Mouse (Mus musculus) lung, embryonic 15.5 days (tissue): ENCODE measurements at regions not wholly inside any gene's neighbourhood (a gene's known extent, or its start where the extent isn't known, plus 50 kb on each side); places are given as distances from the start of the nearest gene placed in this dataset.

Experiments
- ATAC-seq: fragments of 200-750 bp; cut with Nextera tagmentation; 2 replicates; pipeline ENCODE4 v1.8.0; 2017; ENCODE audit warnings: moderate number of reproducible peaks, borderline replicate concordance; ENCODE audit not compliant: low FRiP score, low TSS enrichment; ENCODE audit errors: extremely low read depth
- H3K27ac ChIP-seq: fragments of 300-500 bp; sonication (generic); 2 replicates; pipeline ENCODE4 v1.5.1; 2015; ENCODE audit warnings: moderate library complexity, mild to moderate bottlenecking, inconsistent platforms
- H3K27me3 ChIP-seq: fragments of 300-500 bp; sonication (generic); 2 replicates; pipeline ENCODE4 v1.6.1; 2015; ENCODE audit warnings: inconsistent platforms
- H3K36me3 ChIP-seq: fragments of 300-500 bp; sonication (generic); 2 replicates; pipeline ENCODE4 v1.6.1; 2015; ENCODE audit warnings: inconsistent platforms
- H3K4me1 ChIP-seq: fragments of 300-500 bp; sonication (generic); 2 replicates; pipeline ENCODE4 v1.6.1; 2015; ENCODE audit warnings: inconsistent platforms
- H3K4me2 ChIP-seq: fragments of 300-500 bp; sonication (generic); 2 replicates; pipeline ENCODE4 v1.6.1; 2015; ENCODE audit warnings: inconsistent platforms, mild to moderate bottlenecking, moderate library complexity
- H3K4me3 ChIP-seq: fragments of 300-500 bp; sonication (generic); 2 replicates; pipeline ENCODE4 v1.5.1; 2015; ENCODE audit warnings: mild to moderate bottlenecking, inconsistent platforms
- H3K9ac ChIP-seq: fragments of 300-500 bp; sonication (generic); 2 replicates; pipeline ENCODE4 v1.6.1; 2015; ENCODE audit warnings: inconsistent platforms
- H3K9me3 ChIP-seq: fragments of 300-500 bp; sonication (generic); 2 replicates; pipeline ENCODE4 v1.6.1; 2016; ENCODE audit warnings: inconsistent platforms
- WGBS: fragments of 180-500 bp; shearing (Covaris S2); methylation state at CpG from one replicate; pipeline ENCODE4 v1.1.7; 2015; 5-methylcytosine and 5-hydroxymethylcytosine counted together

GRCm38 (mm10) chr5:118316310-118317017 is 71.4 kb downstream of the 2410131K14Rik start:
- no peaks in the 10 kb centered on the region for H3K9me3 ChIP-seq
- no peak overlapping the region for H3K4me2 ChIP-seq
- no peak overlapping the region for H3K9ac ChIP-seq
- WGBS = 24% methylated on average over 10 of the region's 10 CpGs
- H3K36me3 ChIP-seq = no peaks in the 10 kb centered on the region
- no peak for ATAC-seq
- 0 out of 2 replicates have a peak overlapping the region, but pooled peaks have one; percentile 20 for H3K27ac ChIP-seq
- peaks cover 14% of the 10 kb centered on the region for H3K4me1 ChIP-seq
- H3K27me3 ChIP-seq = peaks cover 21% of the 10 kb centered on the region
- H3K4me3 ChIP-seq = no peak overlapping the region

- Histone ChIP-seq H3K4me3 (no peak overlapping the region), H3K9ac (no peak overlapping the region), H3K4me1 (peaks cover 20% of the 10 kb centered on the region), H3K9me3 (no peaks in the 10 kb centered on the region), H3K4me2 (no peak overlapping the region), H3K36me3 (no peaks in the 10 kb centered on the region), H3K27ac (no peak overlapping the region), H3K27me3 (peaks cover 21% of the 10 kb centered on the region)
- no peak for ATAC-seq
- 55% methylated on average over 5 of the region's 5 CpGs for WGBS
Measured at GRCm38 (mm10) chr5:118318073-118318472, 73.0 kb downstream of the 2410131K14Rik start.

- Histone ChIP-seq H3K36me3 (no peaks in the 10 kb centered on the region), H3K9ac (no peak overlapping the region), H3K4me3 (no peak overlapping the region), H3K27me3 (peaks cover 21% of the 10 kb centered on the region), H3K4me1 (peaks cover 20% of the 10 kb centered on the region), H3K9me3 (no peaks in the 10 kb centered on the region), H3K27ac (no peak overlapping the region), H3K4me2 (no peak overlapping the region)
- no peak for ATAC-seq
- 19% methylated on average over 15 of the region's 15 CpGs for WGBS
Measured at GRCm38 (mm10) chr5:118318883-118319282, 73.9 kb downstream of the 2410131K14Rik start.

- H3K9ac ChIP-seq = no peak overlapping the region
- H3K27me3 ChIP-seq = peaks cover 21% of the 10 kb centered on the region
- 0 out of 2 replicates have a peak overlapping the region, but pooled peaks have one; percentile 3 for H3K27ac ChIP-seq
- ATAC-seq = peak; percentile 25; the same call in 1 of the 2 replicates
- no peak overlapping the region for H3K4me3 ChIP-seq
- H3K4me1 ChIP-seq = peaks cover 19% of the 10 kb centered on the region
- WGBS = 10% methylated on average over 18 of the region's 18 CpGs
- H3K36me3 ChIP-seq = no peaks in the 10 kb centered on the region
- no peak overlapping the region for H3K4me2 ChIP-seq
- no peaks in the 10 kb centered on the region for H3K9me3 ChIP-seq
Measured at GRCm38 (mm10) chr5:118321719-118322455, 76.9 kb downstream of the 2410131K14Rik start.

GRCm38 (mm10) chr5:118323151-118323550 is 78.1 kb downstream of the 2410131K14Rik start:
- Histone ChIP-seq H3K4me2 (no peak overlapping the region), H3K36me3 (no peaks in the 10 kb centered on the region), H3K27ac (no peak overlapping the region), H3K27me3 (peaks cover 21% of the 10 kb centered on the region), H3K4me1 (peaks cover 19% of the 10 kb centered on the region), H3K9ac (no peak overlapping the region), H3K9me3 (no peaks in the 10 kb centered on the region), H3K4me3 (no peak overlapping the region)
- WGBS = 64% methylated on average over 2 of the region's 2 CpGs
- no peak for ATAC-seq

- Histone ChIP-seq H3K4me3 (peak overlapping the region; percentile 28), H3K27ac (no peak overlapping the region), H3K9me3 (no peaks in the 10 kb centered on the region), H3K4me2 (peak overlapping the region; percentile 42), H3K36me3 (no peaks in the 10 kb centered on the region), H3K4me1 (peaks cover 23% of the 10 kb centered on the region), H3K27me3 (peaks cover 12% of the 10 kb centered on the region; the same call in 1 of the 2 replicates), H3K9ac (peak overlapping the region; percentile 13; the same call in 1 of the 2 replicates)
- WGBS = under 1% methylated on average over 18 of the region's 18 CpGs
- peak; percentile 38; the same call in 1 of the 2 replicates for ATAC-seq
Measured at GRCm38 (mm10) chr5:118326837-118327541, 82.0 kb downstream of the 2410131K14Rik start.

- peaks cover 27% of the 10 kb centered on the region for H3K4me1 ChIP-seq
- peak overlapping the region; percentile 42 for H3K4me2 ChIP-seq
- no peak for ATAC-seq
- H3K36me3 ChIP-seq = no peaks in the 10 kb centered on the region
- H3K4me3 ChIP-seq = peak overlapping the region; percentile 6
- H3K27me3 ChIP-seq = peaks cover 12% of the 10 kb centered on the region; the same call in 1 of the 2 replicates
- H3K9ac ChIP-seq = no peak overlapping the region
- 3% methylated on average over 28 of the region's 28 CpGs for WGBS
- H3K27ac ChIP-seq = no peak overlapping the region
- H3K9me3 ChIP-seq = no peaks in the 10 kb centered on the region
Measured at GRCm38 (mm10) chr5:118327961-118328712, 83.1 kb downstream of the 2410131K14Rik start.

GRCm38 (mm10) chr5:118329143-118329542 is 84.1 kb downstream of the 2410131K14Rik start:
- no peak overlapping the region for H3K9ac ChIP-seq
- no peak overlapping the region for H3K4me3 ChIP-seq
- peaks cover 12% of the 10 kb centered on the region; the same call in 1 of the 2 replicates for H3K27me3 ChIP-seq
- no peak overlapping the region for H3K27ac ChIP-seq
- H3K4me2 ChIP-seq = no peak overlapping the region
- no peaks in the 10 kb centered on the region for H3K9me3 ChIP-seq
- H3K4me1 ChIP-seq = peaks cover 27% of the 10 kb centered on the region
- WGBS = 56% methylated on average over 5 of the region's 5 CpGs
- ATAC-seq = no peak
- H3K36me3 ChIP-seq = no peaks in the 10 kb centered on the region

GRCm38 (mm10) chr5:118331286-118331607 is 86.2 kb downstream of the 2410131K14Rik start:
- H3K4me1 ChIP-seq = peaks cover 27% of the 10 kb centered on the region
- no peak overlapping the region for H3K9ac ChIP-seq
- H3K9me3 ChIP-seq = no peaks in the 10 kb centered on the region
- peak overlapping the region; percentile 82 for H3K4me2 ChIP-seq
- 0 out of 2 replicates have a peak overlapping the region, but pooled peaks have one; percentile 84 for H3K27ac ChIP-seq
- peak overlapping the region; percentile 43; the same call in 1 of the 2 replicates for H3K4me3 ChIP-seq
- WGBS = 19% methylated on average over 14 of the region's 14 CpGs
- no peaks in the 10 kb centered on the region for H3K36me3 ChIP-seq
- no peak; the same call in 1 of the 2 replicates for ATAC-seq
- peaks cover 12% of the 10 kb centered on the region; the same call in 1 of the 2 replicates for H3K27me3 ChIP-seq

- peaks cover 12% of the 10 kb centered on the region; the same call in 1 of the 2 replicates for H3K27me3 ChIP-seq
- H3K4me1 ChIP-seq = peaks cover 24% of the 10 kb centered on the region
- H3K4me2 ChIP-seq = peak overlapping the region; percentile 82
- H3K27ac ChIP-seq = peak overlapping the region; percentile 84
- peak overlapping the region; percentile 43 for H3K4me3 ChIP-seq
- ATAC-seq = peak; percentile 52
- no peaks in the 10 kb centered on the region for H3K36me3 ChIP-seq
- H3K9me3 ChIP-seq = no peaks in the 10 kb centered on the region
- under 1% methylated on average over 32 of the region's 32 CpGs for WGBS
- peak overlapping the region; percentile 47 for H3K9ac ChIP-seq
Measured at GRCm38 (mm10) chr5:118331608-118332394, 86.8 kb downstream of the 2410131K14Rik start.
